Mouse (Mus musculus): Measurements from ENCODE around the gene Gm10644. TPM values are rescaled to one million over a fixed set of nuclear protein-coding genes. Genes with fewer than 3 reads are reported as not detected.

The Gm10644 gene
- total RNA-seq, 2 experiments from 2014 or later = 0.46 to 1.9 TPM

DNA sequence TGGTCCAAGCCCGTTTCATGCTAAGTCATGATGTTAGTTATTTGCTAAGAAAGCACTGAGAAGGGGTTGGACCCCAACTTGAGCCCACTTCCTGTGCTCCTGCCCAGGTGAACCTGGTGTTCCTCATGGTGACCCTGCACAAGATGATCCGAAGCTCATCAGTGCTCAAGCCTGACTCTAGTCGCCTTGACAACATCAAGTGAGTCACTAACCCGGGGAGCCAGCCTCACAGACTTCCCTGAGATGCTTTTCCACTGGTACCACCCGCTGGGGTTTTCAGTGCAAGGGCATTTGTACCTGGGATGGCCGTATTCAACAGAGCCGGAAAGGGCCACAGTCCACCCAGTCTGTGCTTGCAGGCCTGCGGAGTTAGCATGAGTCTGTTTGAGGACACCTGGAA is 19.6 kb downstream of the Gm10644 start:
- DNase-seq = no peak

DNA sequence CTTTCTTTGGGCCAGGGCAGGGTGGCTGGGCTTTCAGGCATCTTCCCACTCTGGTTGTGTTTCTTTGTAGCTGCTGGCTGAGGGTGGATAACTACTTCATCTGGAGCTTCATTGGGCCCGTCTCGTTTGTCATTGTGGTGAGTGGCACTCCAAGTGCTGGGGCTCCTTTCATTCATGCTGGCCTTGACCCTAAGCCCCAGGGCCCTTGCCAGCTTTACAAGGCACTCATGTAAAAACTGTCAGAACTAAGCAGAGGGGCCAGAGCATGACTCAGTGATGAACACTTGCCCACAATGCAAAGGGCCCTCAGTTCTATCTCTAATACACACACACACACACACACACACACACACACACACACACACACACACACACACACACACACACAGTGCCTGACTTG is 20.0 kb downstream of the Gm10644 start:
- peak; percentile 52 to 63 for DNase-seq

DNA sequence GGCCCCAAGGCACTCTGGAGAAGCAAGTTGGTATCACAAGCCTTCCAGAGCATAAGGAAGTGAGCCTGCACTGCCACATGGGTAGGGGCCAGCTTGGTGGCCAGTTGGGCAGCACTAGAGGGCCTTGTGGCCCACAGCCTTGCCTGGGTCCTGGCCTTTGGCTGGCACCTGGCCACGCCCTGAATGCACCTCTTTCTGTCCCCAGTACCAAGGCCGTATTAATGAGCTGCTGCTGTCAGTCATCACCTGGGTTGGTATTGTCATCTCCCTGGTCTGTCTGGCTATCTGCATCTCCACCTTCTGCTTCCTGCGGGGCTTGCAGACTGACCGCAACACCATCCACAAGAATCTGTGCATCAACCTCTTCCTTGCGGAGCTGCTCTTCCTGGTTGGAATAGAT is 20.8 kb downstream of the Gm10644 start:
- no peak for DNase-seq

DNA sequence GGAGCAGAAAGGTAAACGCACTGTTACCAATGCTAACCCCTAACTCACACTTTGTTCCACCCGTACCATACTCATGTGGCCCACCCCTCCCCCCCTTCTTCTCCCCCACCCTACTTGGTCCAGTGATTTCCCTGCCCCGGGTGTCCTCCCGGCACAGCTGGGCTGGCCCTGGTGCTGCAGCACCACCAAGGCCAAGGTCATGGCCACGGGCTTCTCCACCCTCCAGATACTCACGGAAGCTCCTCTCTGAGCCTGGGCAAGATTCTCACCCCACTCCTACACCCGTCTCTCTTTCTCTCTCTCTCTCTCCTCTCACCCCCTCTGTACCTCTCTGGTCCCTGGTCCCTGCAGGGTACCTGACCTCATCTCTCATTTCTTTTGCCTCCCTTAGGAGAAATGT is 28.7 kb downstream of the Gm10644 start:
- peak; percentile 85 to 88 for DNase-seq

DNA sequence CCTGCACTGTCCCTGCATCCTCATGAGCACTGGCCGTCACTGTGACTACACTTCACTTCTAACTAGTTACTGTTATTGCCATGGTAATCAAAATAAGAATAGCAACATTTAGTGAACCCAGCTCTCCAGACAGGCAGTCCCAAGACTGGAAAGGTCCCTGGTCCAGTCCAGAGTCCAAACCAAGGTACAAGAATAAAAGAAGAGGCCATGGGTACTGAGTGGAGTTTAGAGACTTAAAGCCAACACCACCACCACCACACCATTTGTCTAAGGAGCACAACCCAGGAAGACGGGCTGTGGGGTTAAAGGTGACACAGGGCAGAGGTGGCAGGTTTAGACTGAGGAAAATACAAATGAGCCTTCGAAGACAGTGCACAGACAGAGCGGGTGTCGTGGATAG is 30.4 kb downstream of the Gm10644 start:
- DNase-seq = no peak

DNA sequence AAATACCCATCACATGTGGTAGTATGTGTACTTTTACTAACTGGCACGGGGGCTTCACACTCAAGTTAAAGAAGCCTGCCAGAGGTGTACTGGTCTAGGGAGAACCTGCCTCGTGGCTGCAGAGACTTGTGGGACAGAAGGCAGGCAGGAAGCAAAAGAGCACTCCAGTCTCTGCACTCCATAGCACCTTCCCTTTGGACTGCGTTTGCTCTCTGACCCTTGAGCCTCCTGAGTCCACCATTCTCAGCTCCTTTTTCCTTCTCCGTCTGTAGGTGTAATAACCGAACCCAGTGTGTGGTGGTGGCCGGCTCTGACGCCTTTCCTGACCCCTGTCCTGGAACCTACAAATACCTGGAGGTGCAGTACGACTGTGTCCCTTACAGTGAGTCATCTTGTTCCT is 32.3 kb downstream of the Gm10644 start:
- no peak for DNase-seq

DNA sequence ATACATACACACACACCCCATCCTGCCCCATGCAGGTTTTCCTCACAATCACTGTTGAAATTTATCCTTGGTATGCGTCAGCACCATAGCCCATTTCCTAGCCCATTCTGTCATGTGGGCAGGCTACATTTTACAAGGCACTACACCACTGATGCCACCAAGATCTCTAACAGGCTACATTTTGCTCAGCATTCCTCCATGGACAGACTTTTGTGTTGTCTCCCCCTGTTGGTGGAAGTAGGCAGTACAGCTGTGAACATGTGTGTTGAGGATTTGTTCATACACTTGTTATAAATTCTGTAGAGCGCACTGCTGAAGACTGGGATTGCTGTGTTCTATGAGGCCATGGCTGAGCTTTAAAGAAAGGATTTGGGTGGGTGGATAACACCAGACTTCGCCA is 33.4 kb downstream of the Gm10644 start:
- DNase-seq = peak; percentile 81 to 84

DNA sequence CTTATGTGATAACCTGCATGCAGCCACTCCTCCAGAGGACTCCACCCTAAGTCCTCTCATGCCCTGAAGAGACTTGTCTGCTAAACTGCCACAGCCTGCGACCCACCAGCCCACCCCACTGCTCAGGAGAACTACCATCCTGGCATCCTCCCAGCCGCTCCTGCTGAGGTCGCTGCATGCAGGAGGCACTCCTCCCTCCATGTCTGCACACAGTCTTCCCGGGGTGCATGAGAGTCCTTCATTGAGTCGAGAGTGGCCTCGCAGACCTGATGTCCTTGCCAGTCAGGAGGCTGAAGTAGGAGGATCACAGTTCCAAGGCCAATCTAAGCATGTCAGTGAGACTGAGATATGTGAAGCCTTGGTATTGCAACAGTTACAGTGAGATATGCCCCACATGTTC is 37.4 kb downstream of the Gm10644 start:
- peak; percentile 65 to 67 for DNase-seq

DNA sequence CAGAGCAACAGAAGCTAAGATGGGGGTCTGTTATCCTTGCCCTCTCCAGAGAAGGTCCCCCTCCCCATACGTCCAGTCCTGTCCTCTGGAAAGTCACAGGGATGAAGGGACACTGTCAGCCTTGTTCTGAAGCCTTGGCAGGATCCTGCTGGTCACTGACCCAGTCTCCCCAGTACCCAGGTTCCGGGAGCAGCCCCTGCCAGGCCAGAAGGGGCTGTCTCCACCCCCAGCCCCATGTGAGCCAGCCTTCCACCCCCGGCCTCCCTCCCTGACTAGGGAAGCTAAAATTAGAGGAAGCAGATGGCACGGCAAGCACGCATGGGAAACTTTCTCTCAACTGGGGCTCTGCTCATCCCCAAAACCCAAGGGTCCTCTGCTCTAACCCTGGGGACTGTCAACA is 39.0 kb downstream of the Gm10644 start:
- DNase-seq = no peak

DNA sequence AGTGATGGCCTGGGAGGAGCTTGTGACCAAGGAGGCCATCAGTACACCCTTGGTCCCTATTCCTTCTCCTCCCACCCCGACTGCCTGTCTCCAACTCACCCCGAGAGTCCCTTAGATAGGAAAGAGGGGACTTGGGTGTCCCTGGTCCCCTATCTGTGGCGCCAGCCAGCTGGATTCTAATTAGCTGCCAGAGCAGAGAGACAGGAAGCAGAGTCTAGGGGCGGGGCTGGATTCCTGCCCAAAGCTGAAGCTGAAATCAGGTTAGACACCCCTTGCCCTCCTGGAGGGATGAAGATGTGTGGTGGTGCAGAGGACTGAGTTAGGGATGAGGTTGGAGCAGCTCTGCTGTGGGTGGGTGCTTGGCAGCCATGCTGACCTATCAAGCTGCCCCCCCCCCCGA is 40.1 kb downstream of the Gm10644 start:
- peak in 1 of 2 experiments; percentile 46 for DNase-seq

DNA sequence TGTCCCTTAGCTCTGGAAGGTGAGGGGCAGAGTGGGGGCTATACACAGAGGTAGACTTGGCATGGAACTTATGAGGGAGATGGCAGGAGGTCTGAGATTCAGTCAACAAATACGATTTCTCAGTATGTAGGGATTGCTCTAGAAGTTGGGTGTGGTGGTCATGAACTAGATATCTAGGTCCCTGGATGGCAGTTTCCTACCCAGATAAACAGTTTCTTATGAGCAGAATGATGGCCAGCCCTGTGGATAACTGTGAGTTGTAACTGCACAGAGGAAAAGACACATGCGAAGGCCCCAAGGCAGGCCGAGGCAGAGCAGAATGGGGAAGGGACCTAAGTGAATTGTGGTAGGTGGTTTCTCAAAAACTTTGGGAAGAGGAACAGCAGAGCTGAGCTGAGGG is 40.8 kb downstream of the Gm10644 start:
- no peak for DNase-seq

DNA sequence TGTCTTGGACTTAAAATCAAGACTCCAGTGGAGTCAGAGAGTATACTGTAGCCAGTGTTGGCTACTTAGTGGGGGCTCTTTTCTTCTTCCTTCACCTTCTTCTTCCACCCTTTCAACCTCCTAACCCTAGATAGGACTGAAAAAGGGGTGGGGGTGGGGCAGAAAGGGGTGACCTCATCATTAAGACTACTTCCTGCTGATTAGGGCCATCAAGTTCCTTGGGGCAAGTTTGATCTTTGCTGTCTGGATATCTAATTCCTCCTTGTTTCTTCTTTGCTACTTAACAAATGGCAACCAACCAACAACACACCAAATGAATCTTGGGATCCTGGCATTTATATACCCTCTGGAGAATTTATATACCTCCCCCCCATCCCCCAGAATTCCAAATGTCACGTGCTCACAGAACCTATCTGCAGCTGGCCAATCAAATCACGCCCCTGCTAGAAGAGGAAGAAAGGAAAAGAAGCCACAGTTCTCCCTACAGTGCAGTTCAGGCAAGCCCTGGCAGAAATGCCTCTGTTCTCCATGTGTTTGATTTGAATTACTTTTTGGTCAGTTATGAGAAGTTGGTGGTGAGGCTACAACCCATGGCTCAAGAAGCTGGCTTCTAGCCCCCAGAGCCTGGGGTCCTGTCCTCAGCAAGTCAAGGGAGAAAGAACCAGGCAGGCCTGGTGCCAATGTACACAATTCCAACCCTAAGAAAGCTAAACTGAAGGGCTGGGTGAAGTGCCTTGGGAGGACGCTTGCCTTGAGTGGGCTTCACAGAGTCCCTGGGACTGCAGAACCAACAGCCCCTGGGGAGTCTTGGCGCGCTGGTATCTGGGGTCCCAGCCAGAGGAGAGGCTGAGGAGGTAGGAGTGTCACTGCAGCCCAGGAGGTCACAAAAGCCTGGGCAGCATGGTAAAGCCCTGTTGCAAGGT is 42.9 kb downstream of the Gm10644 start:
- DNase-seq = no peak

DNA sequence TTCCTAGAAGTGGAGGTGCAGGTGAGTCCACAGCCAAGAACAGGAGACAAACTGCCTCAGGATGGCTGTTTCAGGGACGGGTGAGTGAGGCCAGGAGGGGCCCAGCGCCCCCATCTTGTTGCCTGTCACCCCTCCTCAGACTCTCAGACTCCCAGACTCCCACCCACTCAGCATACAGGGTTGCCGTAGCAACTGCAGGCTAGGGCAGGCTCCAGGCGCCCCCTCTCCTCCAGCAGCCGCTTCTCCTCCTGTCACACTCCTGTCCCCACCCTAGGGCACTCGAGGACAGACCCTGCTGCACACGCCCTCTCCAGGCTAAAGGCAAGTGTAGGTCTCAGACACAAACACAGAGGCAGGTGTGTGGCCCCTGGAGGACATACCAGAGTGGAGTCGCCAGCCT is 45.7 kb downstream of the Gm10644 start:
- no peak for DNase-seq

DNA sequence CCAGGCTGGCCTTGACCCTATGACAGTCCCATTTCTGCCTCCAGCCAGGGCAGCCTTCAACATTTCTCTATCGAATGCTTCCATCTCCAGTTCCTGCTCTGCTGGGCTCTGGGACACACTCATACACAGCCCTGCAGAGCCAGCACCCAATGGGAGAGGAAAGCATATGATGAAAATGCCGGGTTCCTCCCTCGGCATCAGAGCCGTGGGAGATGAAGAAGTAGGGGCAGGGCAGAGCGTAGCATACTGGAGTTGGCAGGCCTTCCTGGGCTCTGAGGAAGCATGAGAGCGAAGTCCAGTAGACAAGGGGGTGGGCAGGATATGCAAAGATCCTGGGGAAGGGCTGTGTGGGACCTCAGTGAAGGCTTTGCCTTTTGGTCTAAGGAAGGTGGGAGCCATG is 46.4 kb downstream of the Gm10644 start:
- no peak for DNase-seq

DNA sequence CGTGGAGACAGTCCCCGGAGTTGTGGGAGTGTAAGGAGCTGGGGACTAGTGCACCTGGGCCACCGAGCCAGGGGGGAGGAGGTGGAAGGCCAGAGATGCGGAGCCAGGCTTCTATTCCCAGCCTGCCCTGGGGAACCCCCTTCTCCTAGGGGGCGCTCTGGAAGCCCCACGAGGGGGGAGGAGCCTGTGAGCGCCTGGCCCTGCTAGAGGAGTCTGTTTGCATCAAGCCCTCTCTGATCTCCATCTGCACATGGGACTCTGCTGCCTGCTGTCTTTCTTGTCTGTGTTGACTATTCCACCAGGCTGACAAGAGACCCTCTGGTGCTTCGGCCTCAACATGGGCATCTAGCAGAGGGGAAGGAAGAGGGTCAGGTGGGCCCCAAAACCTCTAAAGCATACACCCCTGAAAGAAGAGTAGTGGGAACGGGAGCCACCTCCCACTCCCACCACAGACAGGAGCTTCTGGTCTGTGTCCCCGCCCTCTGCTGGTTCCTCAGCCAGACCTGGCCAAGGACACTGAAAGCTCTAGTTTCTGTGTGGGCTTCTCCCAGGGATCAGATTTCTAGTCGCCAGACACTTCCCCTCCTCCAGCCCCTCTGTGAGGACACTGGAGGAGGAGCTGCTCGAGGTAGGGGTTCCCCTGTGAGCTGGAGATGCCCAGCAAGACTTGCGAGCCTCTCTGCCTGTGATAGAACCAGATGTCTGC is 51.9 kb downstream of the Gm10644 start:
- DNase-seq = peak; percentile 52 to 68

DNA sequence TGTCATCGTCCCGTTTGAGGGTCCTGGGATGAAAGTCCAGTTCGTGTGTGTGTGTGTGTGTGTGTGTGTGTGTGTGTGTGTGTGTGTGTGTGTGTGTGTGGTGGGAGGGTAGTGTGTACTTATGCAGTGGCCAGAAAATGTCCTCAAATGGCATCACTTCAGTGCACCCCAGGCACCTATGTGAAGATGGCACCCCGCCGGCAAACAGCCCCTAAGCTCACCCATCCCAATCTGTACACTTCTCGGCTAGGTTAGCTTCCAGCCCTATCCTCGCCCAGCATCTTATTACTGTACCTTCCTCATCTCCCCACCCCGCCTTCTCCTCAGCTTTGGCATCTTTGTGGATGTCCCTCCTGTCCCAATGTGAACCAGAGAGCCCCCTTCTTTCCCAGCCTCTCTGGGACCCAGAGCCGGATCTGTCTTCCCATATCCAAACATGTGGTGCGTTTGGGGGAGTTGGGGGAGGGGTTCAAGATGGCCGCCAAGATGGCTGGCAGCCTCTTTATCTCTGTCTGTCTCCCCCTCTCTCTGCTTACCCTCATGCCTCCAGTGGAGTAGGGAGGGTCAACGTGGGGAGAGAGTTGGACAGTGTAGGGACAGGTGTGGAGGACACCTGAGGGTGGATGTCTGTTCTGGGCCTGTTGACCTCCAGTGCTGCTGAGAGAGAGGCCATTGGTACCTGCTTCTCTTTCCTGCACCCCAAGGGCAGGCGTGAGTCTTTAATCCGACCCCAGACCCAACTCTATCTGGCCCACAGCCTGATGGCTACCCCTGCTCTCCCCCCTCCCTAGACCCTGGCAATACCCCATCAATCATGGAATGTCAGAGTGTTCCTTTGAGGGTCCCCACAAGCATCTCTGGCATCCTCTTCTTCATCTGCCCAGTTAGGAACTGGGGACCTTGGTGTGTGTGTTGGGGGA is 53.2 kb downstream of the Gm10644 start:
- no peak for DNase-seq

DNA sequence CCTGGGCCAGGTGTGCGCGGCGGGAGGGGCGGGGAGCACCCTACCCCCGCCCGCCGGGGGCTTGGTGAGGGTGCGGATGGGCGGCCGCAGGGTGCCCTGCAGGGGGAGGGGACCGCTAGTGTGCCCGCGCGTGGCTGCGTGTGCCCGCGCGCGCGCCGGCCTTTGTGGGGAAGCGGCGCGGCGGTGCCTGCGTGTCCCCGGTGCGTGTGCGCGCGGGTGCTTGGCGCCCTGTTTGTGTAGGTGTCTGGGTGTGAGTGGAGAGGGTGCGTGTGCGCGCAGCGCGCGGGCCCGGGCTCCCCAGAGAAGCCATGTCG is 54.1 kb downstream of the Gm10644 start:
- peak; percentile 19 to 60 for DNase-seq

DNA sequence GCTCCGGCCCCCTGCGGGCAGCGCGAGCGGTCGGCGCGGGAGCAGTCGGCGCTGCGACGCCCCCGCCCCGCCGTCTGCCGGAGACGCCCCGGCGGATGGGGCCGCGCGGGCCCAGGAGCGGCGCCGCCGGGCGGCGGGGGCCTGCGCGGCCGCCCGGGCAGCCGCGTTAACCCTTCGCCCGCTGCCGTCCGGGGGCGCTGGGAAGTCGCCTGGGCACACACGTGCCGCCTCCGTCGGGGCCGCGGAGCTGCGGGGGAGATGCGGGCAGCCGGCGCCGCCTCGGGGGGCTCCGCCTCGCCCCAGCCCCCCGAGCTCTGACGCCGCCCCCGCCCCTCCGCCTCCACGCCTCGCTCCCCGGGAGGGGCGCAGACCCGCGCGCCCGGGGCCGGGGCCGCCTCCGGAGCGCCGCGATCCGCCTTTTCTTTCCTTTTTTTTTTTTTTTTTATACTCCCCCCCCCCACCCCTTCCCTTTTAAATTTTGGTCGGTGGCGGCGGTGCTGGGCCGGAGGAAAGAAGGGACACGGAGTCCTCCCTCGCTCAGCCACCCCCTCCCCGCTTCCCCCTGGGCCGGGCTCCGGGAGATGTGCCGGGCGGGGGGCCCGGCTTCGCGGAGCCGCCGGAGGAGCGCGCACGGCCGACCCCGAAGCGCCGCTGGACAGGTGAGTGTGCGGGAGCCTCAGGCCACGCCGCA is 54.6 kb downstream of the Gm10644 start:
- peak; percentile 29 to 32 for DNase-seq

DNA sequence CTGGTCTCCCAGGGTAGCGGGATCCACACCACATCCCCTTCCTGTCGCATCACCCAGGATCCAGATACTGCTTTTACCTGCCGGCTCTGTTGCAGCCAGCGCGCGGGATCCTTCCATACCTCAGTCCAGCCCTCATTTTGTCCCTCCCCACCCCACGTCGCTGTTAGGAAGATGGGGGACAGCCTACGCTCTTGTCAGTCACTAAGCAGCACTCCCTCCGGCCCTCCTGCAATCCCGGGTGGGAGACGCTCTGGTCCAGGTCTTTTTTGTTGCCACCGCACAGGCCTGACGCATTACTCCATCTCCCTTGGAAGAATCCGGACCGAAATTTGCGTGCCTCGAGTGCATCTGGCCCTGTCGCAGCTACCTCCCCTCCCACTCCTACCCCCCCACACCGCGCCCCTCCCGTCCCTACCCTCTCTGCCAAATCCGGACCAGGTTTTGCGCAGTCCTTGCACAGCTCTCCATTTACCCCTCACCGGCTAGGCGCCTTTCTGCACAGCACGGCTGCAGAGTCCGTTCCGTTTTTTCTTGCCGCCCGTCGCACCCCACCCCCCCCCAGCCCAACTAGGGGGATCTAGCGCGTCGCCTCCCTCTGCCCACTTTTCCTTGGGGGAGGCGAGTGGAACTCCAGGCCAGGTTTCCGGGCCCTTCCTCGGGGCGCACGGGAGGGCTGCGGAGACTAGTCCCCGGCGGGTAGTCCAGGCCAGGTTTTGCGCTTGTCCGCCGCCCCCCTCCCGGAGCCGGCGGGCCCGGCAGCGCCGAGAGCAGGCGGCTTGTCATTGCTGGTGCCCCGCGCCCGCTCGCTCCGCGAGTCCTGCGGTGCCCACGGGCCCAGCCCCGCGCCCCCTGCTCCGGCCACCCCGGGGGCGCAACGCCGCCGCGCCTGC is 55.4 kb downstream of the Gm10644 start, which contains the start of gene Adgrl1:
Gene Adgrl1 (plus strand): TSS at position 743 of the 890 bp plus-strand sequence.
- DNase-seq = peak; percentile 92 to 94

DNA sequence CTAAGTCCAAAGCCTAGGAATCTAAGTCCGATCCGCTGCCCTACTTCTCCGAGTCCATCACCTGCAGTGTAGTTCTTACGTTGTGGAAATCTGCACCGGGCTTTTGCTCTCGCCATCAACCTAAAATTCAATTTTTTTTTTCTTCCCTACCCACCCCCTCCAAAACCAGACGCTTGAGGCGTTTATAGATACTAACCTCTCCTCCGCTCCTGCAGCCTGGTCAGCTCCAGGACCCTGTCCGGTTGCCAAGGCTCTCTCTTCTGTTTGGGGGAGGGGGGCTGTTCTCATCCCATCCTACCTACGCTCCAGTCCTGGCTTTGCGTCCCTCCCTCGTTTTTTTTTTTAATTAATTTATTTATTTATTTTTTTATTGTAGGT is 56.0 kb downstream of the Gm10644 start:
- peak; percentile 58 to 65 for DNase-seq

DNA sequence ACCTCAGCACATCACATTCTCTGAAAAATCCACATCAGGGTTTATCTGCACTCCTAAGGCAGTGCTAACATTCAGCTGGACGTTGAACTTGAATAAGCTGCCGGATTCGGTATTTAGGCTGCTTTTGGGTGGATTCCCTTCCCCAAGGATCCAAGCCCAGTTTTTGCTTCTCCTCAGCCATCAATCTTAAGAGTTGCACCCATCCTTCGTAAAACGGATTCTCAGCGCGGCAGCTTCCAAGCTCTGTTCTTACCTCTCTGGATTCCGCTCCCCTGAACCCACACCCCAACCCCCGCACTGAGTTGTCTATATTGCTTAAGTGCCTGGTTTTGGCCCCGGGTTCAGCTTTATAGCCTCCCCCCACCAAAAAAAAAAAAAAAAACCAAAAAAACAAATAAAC is 56.5 kb downstream of the Gm10644 start:
- DNase-seq = peak; percentile 19 to 29
